Mouse (Mus musculus): ENCODE measurements around the gene Fli1. TPM values are rescaled to one million over a fixed set of nuclear protein-coding genes. Genes with fewer than 3 reads are reported as not detected.

The Fli1 gene
- polyA plus RNA-seq, 1 experiment from 2014 or later = 7.9 TPM

DNA sequence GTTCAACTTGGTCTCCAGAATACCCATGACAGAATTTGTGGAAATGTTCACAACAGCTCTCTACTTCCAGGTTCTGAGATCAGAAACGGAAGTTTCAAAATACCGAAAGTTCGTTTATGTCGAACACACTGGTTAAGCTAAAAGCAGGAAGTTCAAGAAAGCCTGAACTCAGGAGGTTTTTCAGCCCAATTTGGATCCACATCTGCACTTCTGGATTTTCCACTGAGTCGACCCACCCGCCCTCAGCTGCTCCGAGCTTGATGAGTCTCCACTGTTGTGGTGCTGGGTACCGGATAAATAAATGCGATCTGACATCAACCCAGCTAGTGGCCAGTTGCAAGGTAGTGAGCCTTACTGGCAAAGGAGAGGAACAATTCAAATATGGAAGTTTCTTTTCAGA, 26.0 kb downstream of the Fli1 start:
- no peak overlapping the region for H3K9ac ChIP-seq
- H3K27ac ChIP-seq = no peak overlapping the region
- no peaks in the 10 kb centered on the region for H3K27me3 ChIP-seq (replicated peaks)
- no peak for ATAC-seq (replicated peaks)
- H3K4me3 ChIP-seq = no peak overlapping the region
- no peak overlapping the region for H3K4me2 ChIP-seq
- no peaks in the 10 kb centered on the region for H3K36me3 ChIP-seq (replicated peaks)
- 72% methylated on average over 9 of the region's 9 CpGs for WGBS
- no peaks in the 10 kb centered on the region for H3K9me3 ChIP-seq
- H3K4me1 ChIP-seq = no peaks in the 10 kb centered on the region

DNA sequence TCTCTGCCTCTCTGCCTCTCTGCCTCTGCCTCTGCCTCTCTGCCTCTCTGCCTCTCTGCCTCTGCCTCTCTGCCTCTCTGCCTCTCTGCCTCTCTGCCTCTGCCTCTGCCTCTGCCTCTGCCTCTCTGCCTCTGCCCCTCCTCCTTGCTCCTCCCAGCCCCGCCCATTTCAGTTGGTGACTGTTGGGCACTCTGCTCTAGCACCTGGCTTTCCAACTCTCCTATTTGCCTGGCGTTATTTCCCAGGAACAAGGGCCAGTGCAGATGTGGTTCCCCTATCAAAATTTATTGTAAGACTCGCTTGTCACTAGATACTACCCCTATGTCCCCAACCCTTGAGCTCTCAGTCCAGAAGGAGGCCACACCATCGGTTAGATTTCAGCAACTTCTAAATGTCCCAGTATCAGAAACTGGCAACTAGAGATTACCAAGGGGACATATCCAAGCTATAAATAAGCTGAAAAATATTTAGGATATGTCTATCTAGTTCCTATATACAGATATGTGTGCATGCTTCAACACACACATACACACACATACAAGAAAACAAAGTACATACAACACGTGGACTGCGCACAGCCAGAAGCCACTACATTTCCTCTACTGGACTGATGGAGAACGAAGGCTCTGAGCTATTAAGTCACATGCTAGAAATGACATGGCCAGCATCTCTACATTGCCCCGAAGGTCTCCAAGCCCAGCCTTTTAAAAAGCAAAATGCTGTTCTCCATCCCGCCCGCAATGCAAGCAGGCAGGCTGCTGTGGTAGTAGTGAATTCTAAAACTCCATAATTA, 26.6 kb downstream of the Fli1 start:
- H3K9ac ChIP-seq = no peak overlapping the region
- H3K4me3 ChIP-seq = no peak overlapping the region
- no peaks in the 10 kb centered on the region for H3K9me3 ChIP-seq
- H3K27me3 ChIP-seq (replicated peaks) = no peaks in the 10 kb centered on the region
- H3K4me1 ChIP-seq = no peaks in the 10 kb centered on the region
- no peaks in the 10 kb centered on the region for H3K36me3 ChIP-seq (replicated peaks)
- no peak overlapping the region for H3K4me2 ChIP-seq
- WGBS = 83% methylated on average over 10 of the region's 10 CpGs
- H3K27ac ChIP-seq = no peak overlapping the region
- no peak for ATAC-seq (replicated peaks)

DNA sequence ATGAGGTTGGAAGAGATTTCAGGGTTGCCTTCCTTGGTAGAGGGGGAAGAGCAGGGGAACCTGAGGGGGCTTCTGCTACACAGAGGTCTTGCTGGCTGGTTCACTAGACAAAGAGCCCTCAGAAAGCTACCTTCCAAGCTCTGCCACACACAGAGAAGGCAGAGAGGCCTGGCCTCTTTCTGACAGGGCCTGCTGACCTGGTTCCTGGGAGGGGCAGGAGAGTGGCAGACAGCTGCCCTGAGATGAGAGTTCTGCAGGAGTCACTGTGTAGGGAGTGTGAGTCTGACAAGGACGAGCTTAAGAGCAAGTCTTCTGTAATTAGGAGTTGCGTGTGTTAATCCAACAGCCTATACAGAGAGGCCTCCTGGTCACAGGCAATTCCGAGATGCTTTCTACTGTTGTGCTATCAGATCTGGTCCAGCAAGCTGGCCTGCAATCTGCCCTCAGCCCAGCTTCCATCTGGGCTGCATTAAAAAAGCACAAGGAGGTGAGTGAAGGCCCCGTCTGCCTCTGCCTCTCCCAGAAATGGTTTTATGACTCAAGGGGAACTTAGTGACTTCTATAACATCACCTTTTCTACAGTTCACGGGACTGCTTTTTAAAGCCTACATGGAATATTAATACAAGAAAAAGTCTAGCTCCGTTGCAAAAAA, 28.1 kb downstream of the Fli1 start:
- 60% methylated on average over 6 of the region's 6 CpGs for WGBS
- no peak overlapping the region for H3K4me3 ChIP-seq

DNA sequence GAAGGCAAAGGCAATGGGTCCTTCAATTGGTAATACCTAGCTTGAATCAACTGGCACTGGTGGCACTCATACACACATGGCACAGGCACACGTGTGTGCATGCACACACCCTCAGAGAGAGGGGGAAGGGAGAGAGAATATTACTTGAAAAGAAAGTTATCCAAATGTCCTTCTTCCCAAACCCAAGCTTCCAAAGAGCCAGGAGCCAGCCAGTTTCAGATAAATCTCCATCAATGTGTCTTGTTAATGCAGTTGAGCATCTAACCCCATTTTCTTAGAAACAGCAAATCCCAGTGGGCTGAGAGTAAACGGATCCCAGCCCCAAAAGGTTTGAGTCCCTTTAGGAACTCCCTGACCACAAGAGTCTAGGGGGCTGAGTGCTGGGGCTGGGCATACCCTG, 29.2 kb downstream of the Fli1 start:
- no peak for ATAC-seq (replicated peaks)
- WGBS = 77% methylated on average over 2 of the region's 2 CpGs
- no peak overlapping the region for H3K4me2 ChIP-seq

More for the DNA sequence above, 28.1 kb downstream of the Fli1 start:
- Histone ChIP-seq H3K4me1 (no peaks in the 10 kb centered on the region), H3K9me3 (no peaks in the 10 kb centered on the region), H3K27me3 (replicated peaks) (no peaks in the 10 kb centered on the region), H3K36me3 (replicated peaks) (no peaks in the 10 kb centered on the region), H3K4me2 (no peak overlapping the region), H3K9ac (no peak overlapping the region), H3K27ac (no peak overlapping the region)
- no peak for ATAC-seq (replicated peaks)

DNA sequence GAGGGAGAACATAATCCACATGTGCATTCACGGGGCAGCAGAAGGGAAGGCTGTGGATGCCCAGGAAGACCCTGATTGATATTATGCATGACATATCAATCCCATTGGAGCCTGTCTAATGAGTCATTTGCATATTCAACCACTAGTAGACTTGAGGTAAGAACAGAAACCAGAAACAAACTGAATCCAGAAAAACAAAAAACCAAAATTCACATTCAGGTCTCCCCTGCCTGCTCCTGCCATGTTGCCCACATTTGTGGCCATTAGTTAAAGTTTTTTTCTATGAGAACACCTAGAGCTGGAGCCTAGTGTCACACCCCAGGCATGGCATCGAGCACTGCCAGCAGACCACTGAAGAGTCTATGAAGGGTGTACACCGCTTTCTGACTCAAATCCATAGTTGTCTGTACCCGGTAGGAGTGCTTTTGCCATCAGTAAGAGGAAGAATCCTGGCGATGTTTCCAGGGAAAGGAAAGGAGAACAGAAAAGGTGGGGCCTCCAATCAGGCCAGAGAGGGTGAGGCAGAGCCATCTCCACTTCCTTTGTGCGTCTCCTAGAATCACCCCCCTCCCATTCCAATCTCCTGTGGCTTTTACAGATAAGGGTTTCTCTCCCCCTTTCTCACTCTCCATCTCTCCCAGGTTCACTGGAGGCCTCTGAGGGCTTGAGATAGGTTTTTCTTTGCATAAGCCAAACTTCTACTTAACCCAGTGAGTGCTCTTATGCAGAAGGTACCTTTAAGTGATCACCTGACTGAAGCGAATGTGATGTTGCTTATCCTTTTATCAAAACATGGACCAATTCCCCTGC, 32.0 kb downstream of the Fli1 start:
- no peaks in the 10 kb centered on the region for H3K9me3 ChIP-seq
- no peaks in the 10 kb centered on the region for H3K27me3 ChIP-seq (replicated peaks)
- no peaks in the 10 kb centered on the region for H3K4me1 ChIP-seq
- H3K4me3 ChIP-seq = no peak overlapping the region
- ATAC-seq (replicated peaks) = no peak
- WGBS = 76% methylated on average over 7 of the region's 7 CpGs
- no peak overlapping the region for H3K9ac ChIP-seq
- H3K4me2 ChIP-seq = no peak overlapping the region
- no peaks in the 10 kb centered on the region for H3K36me3 ChIP-seq (replicated peaks)
- H3K27ac ChIP-seq = no peak overlapping the region

More for the DNA sequence above, 29.2 kb downstream of the Fli1 start:
- no peaks in the 10 kb centered on the region for H3K4me1 ChIP-seq
- H3K9me3 ChIP-seq = no peaks in the 10 kb centered on the region
- no peaks in the 10 kb centered on the region for H3K27me3 ChIP-seq (replicated peaks)
- H3K9ac ChIP-seq = no peak overlapping the region
- no peaks in the 10 kb centered on the region for H3K36me3 ChIP-seq (replicated peaks)
- H3K4me3 ChIP-seq = no peak overlapping the region
- H3K27ac ChIP-seq = no peak overlapping the region

GRCm38 (mm10) chr9:32509706-32510156, 32.9 kb downstream of the Fli1 start:
- no peak overlapping the region for H3K27ac ChIP-seq
- H3K4me1 ChIP-seq = no peaks in the 10 kb centered on the region
- H3K9me3 ChIP-seq = no peaks in the 10 kb centered on the region
- ATAC-seq (replicated peaks) = no peak
- no peak overlapping the region for H3K4me2 ChIP-seq
- no peaks in the 10 kb centered on the region for H3K27me3 ChIP-seq (replicated peaks)
- no peaks in the 10 kb centered on the region for H3K36me3 ChIP-seq (replicated peaks)
- WGBS = 70% methylated on average over 7 of the region's 7 CpGs
- H3K9ac ChIP-seq = no peak overlapping the region
- no peak overlapping the region for H3K4me3 ChIP-seq

DNA sequence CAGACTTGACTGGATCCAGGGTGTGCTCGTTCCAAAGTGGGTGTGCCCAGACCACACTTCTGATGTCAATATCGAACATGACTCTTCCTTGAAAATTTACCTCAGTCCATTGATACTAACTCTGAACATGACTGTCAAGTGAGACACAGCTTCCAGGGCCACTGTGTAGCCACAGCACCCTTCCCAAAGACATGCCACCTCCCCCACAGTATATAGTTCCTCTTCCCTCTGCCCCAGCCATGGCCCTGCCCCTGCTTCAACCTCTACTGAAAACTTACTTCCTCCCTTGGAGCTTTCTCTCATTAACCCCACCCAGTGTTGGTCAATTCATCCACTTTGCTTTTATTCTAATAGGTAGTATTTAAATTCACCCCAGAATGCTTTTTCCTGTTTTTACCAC, 34.0 kb downstream of the Fli1 start:
- Histone ChIP-seq H3K4me2 (no peak overlapping the region), H3K36me3 (replicated peaks) (no peaks in the 10 kb centered on the region), H3K9me3 (no peaks in the 10 kb centered on the region), H3K4me1 (no peaks in the 10 kb centered on the region), H3K4me3 (no peak overlapping the region), H3K27me3 (replicated peaks) (no peaks in the 10 kb centered on the region), H3K27ac (no peak overlapping the region), H3K9ac (no peak overlapping the region)
- ATAC-seq (replicated peaks) = no peak
- WGBS = 86% methylated on average over 2 of the region's 2 CpGs

DNA sequence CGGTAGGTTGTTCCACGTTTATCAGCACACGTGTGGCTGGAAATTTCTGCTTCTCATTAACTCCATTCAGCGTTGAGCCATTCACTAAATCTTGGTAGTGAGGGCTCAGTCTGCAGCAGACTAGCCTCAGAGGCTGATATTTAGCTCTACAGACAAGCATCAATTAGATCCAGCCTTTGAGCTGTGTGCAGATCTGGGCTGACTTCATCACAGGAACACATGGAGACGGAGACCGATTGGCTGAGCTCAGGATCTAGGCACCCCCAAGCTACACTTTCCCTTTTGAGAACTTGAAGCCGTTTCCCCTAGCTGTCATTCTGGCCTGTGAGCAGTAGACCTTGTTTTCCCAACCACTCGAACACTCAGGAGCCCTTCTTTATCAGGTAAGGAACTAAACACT, 34.5 kb downstream of the Fli1 start:
- H3K9ac ChIP-seq = no peak overlapping the region
- ATAC-seq (replicated peaks) = no peak
- H3K4me1 ChIP-seq = no peaks in the 10 kb centered on the region
- H3K27ac ChIP-seq = no peak overlapping the region
- no peaks in the 10 kb centered on the region for H3K36me3 ChIP-seq (replicated peaks)
- H3K9me3 ChIP-seq = no peaks in the 10 kb centered on the region
- no peak overlapping the region for H3K4me3 ChIP-seq
- no peaks in the 10 kb centered on the region for H3K27me3 ChIP-seq (replicated peaks)
- no peak overlapping the region for H3K4me2 ChIP-seq
- WGBS = 72% methylated on average over 8 of the region's 8 CpGs

GRCm38 (mm10) chr9:32506866-32507861, 35.5 kb downstream of the Fli1 start:
- Histone ChIP-seq H3K27ac (no peak overlapping the region), H3K9me3 (no peaks in the 10 kb centered on the region), H3K9ac (no peak overlapping the region), H3K36me3 (replicated peaks) (no peaks in the 10 kb centered on the region), H3K4me2 (no peak overlapping the region), H3K27me3 (replicated peaks) (no peaks in the 10 kb centered on the region), H3K4me3 (no peak overlapping the region), H3K4me1 (no peaks in the 10 kb centered on the region)
- WGBS = 71% methylated on average over 15 of the region's 15 CpGs
- no peak for ATAC-seq (replicated peaks)

GRCm38 (mm10) chr9:32506161-32506560, 36.5 kb downstream of the Fli1 start:
- H3K4me2 ChIP-seq = no peak overlapping the region
- no peak overlapping the region for H3K27ac ChIP-seq
- no peak overlapping the region for H3K9ac ChIP-seq
- H3K4me1 ChIP-seq = no peaks in the 10 kb centered on the region
- 48% methylated on average over 8 of the region's 8 CpGs for WGBS
- no peaks in the 10 kb centered on the region for H3K36me3 ChIP-seq (replicated peaks)
- H3K9me3 ChIP-seq = no peaks in the 10 kb centered on the region
- ATAC-seq (replicated peaks) = no peak
- no peaks in the 10 kb centered on the region for H3K27me3 ChIP-seq (replicated peaks)
- H3K4me3 ChIP-seq = no peak overlapping the region

- Histone ChIP-seq H3K9me3 (no peaks in the 10 kb centered on the region), H3K4me2 (no peak overlapping the region), H3K27me3 (replicated peaks) (no peaks in the 10 kb centered on the region), H3K4me3 (no peak overlapping the region), H3K4me1 (no peaks in the 10 kb centered on the region), H3K9ac (no peak overlapping the region), H3K27ac (no peak overlapping the region), H3K36me3 (replicated peaks) (no peaks in the 10 kb centered on the region)
- ATAC-seq (replicated peaks) = no peak
- 84% methylated on average over 7 of the region's 7 CpGs for WGBS
Observed at GRCm38 (mm10) chr9:32505460-32506075, 37.1 kb downstream of the Fli1 start.

Measured in midbrain, embryonic 15.5 days (tissue).